Mouse (Mus musculus) kidney, postnatal 0 days (tissue): ENCODE data around the gene Inpp4a. TPM values are rescaled to one million over a fixed set of nuclear protein-coding genes. Genes with fewer than 3 reads are reported as not detected.
A peak's percentile ranks its signal among the peaks of the same experiment; 100 is the strongest.

Experiments used
- ATAC-seq: fragments of 200-750 bp; cut with Nextera tagmentation; replicated peaks from 2 replicates; pipeline ENCODE4 v1.8.0; 2017; ENCODE audit warnings: low read depth, moderate number of reproducible peaks, moderate TSS enrichment, moderate library complexity; ENCODE audit not compliant: low FRiP score
- DNase-seq: peaks from one replicate; pipeline ENCODE4 v3.0.0-alpha.2; 2016; ENCODE audit warnings: low spot score
- H3K27ac ChIP-seq: fragments of 300-500 bp; sonication (generic); 2 replicates; pipeline ENCODE4 v1.5.1; 2014; ENCODE audit warnings: mild to moderate bottlenecking
- H3K27me3 ChIP-seq: fragments of 300-500 bp; sonication (generic); 2 replicates; pipeline ENCODE4 v1.6.1; 2014; ENCODE audit warnings: low read length, mixed read lengths; ENCODE audit not compliant: insufficient read depth
- H3K36me3 ChIP-seq: fragments of 300-500 bp; sonication (generic); 2 replicates; pipeline ENCODE4 v1.6.1; 2014; ENCODE audit warnings: low read length, mixed read lengths; ENCODE audit not compliant: insufficient read depth
- H3K4me1 ChIP-seq: fragments of 300-500 bp; sonication (generic); replicated peaks from 2 replicates; pipeline ENCODE4 v1.6.1; 2014; ENCODE audit warnings: antibody characterized with exemption, low read length, mixed read lengths; ENCODE audit not compliant: insufficient read depth
- H3K4me2 ChIP-seq: fragments of 300-500 bp; sonication (generic); 2 replicates; pipeline ENCODE4 v1.6.1; 2014; ENCODE audit warnings: mild to moderate bottlenecking, low read length, moderate library complexity, mixed read lengths
- H3K4me3 ChIP-seq: fragments of 300-500 bp; sonication (generic); replicated peaks from 2 replicates; pipeline ENCODE4 v1.5.1; 2014; ENCODE audit warnings: low read depth, low read length
- H3K9ac ChIP-seq: fragments of 300-500 bp; sonication (generic); 2 replicates; pipeline ENCODE4 v1.6.1; 2014; ENCODE audit warnings: low read depth, low read length
- H3K9me3 ChIP-seq: fragments of 300-500 bp; sonication (generic); replicated peaks from 2 replicates; pipeline ENCODE4 v1.6.1; 2016; ENCODE audit warnings: low read length, inconsistent platforms, mixed read lengths
- CTCF ChIP-seq: IDR thresholded peaks from 2 replicates; pipeline ENCODE4 v1.5.1; 2016; ENCODE audit warnings: antibody characterized with exemption, low read depth, mild to moderate bottlenecking, moderate library complexity
- WGBS: fragments of 180-500 bp; shearing (Covaris S2); extraction: QIAGEN DNeasy Blood & Tissue Kit; methylation state at CpG from one replicate; pipeline ENCODE4 v1.1.7; 2014; 5-methylcytosine and 5-hydroxymethylcytosine counted together
- polyA plus RNA-seq: library from polyadenylated mRNA; unstranded; fragments of >200 nt; fragmentation: Nextera tagmentation; extraction: Ambion mirVana; gene quantifications from 2 replicates; pipeline ENCODE4 v1.2.1, GENCODE M21; 2015

The Inpp4a gene
- polyA plus RNA-seq, 1 experiment from 2014 or later = 13.6 TPM

DNA sequence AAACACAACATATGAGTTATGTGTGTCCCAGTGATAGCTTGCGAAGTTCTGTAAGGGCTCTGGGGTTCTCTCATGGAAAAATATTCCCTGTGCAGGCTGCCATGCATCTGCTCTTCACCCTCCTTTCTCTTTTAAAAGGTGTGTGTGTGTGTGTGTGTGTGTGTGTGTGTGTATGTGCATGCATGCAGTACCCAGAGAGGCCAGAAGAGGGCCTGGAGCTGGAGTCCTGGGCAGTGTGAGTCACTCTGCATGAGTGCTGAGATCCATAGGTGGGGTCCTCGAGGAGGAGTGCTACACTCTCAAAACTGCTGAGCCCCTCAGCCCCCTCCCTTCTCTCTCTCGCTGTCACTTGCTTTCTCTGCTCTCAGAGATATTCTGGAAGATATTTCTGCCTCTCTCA is 29.5 kb downstream of the Inpp4a start:
- no peaks in the 10 kb centered on the region for H3K9me3 ChIP-seq
- ATAC-seq (no peak), DNase-seq (no peak)
- H3K36me3 ChIP-seq = no peaks in the 10 kb centered on the region
- WGBS = 95% methylated on average over 3 of the region's 3 CpGs
- H3K27ac ChIP-seq = no peak overlapping the region
- H3K4me1 ChIP-seq = 0 out of 2 replicates have a peak, but pooled peaks cover 3% of the 10 kb centered on the region
- no peaks in the 10 kb centered on the region for H3K27me3 ChIP-seq
- no peak overlapping the region for H3K4me2 ChIP-seq
- no peak overlapping the region for H3K4me3 ChIP-seq
- no peak overlapping the region for H3K9ac ChIP-seq
- peak; percentile 22; the same call in 1 of the 2 replicates for TF ChIP-seq CTCF

DNA sequence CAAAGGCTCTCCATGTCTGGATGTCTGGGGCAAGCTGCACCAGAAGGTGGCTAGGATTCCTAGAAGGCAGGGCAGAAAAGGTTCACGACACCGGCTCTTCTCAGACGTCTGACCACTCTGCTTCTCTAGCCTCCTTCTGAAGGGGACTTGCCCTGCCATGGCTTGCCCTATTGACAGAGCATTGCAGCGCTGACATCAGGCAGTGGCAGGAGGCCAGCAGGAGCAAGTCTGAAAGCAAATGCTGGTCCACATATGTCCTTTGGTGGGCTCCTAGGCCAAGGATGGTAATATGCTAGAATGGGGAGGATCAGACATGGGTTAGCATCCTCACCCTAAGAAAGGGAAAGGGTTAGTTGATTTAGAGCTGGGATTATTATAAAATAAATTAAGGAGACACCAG is 30.2 kb downstream of the Inpp4a start:
- H3K4me1 ChIP-seq = no peaks in the 10 kb centered on the region
- ATAC-seq (no peak), DNase-seq (no peak)
- H3K27me3 ChIP-seq = no peaks in the 10 kb centered on the region
- H3K9me3 ChIP-seq = no peaks in the 10 kb centered on the region
- TF ChIP-seq CTCF = no peak
- no peak overlapping the region for H3K4me2 ChIP-seq
- WGBS = 85% methylated on average over 4 of the region's 4 CpGs
- no peak overlapping the region for H3K9ac ChIP-seq
- H3K4me3 ChIP-seq = no peak overlapping the region
- no peaks in the 10 kb centered on the region for H3K36me3 ChIP-seq
- H3K27ac ChIP-seq = no peak overlapping the region

DNA sequence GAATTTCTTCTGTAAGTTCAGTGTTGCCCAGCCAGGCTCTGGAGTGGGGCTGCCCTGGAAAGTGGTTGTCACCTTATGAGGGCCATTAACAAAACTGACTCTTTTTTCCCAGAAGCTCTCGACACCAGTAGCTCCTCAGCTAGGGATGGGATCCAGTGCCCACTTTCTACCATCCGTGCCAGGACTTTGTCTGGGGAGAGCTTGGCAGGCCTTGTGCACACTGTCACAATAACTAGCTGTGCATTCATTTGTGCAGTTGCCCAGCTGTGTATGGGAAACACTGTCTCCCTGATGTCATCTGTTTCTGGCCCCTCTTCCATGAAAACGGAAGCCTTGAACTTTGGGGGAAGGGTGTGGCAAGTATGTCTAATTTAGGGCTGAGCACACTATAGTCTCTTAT is 33.1 kb downstream of the Inpp4a start:
- Histone ChIP-seq H3K4me2 (no peak overlapping the region), H3K27me3 (no peaks in the 10 kb centered on the region), H3K9me3 (no peaks in the 10 kb centered on the region), H3K9ac (no peak overlapping the region), H3K27ac (no peak overlapping the region), H3K4me3 (no peak overlapping the region), H3K4me1 (no peaks in the 10 kb centered on the region), H3K36me3 (no peaks in the 10 kb centered on the region)
- DNase-seq (no peak), ATAC-seq (no peak)
- no peak for TF ChIP-seq CTCF
- 69% methylated on average over 3 of the region's 3 CpGs for WGBS

- Histone ChIP-seq H3K9me3 (no peaks in the 10 kb centered on the region), H3K27me3 (no peaks in the 10 kb centered on the region), H3K27ac (no peak overlapping the region), H3K36me3 (no peaks in the 10 kb centered on the region), H3K4me1 (no peaks in the 10 kb centered on the region), H3K4me3 (no peak overlapping the region), H3K9ac (no peak overlapping the region), H3K4me2 (no peak overlapping the region)
- no peak for TF ChIP-seq CTCF
- ATAC-seq (no peak), DNase-seq (no peak)
- WGBS = 71% methylated on average over 4 of the region's 4 CpGs
Measured at GRCm38 (mm10) chr1:37333741-37334440, 34.2 kb downstream of the Inpp4a start.

DNA sequence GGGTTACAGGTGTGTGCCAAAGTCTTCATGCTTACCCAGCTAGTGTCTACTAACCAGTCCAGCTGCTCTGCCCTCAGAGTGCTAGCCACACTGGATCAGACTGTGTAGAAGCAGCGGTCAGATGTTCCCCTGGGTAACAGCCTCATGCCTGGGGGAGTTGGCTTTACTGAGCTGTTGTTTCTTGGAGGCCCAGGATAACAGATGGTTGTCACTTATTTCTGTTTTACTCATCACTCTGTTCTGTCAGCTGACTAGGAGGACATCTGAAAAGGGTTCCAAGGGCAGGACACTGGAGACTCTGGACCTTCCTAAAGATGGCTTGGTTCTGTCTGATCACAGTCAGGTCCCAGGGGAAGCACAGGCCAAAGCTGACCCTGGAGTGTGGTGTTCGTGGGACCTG is 36.4 kb downstream of the Inpp4a start:
- Histone ChIP-seq H3K36me3 (no peaks in the 10 kb centered on the region), H3K27ac (no peak overlapping the region), H3K9ac (no peak overlapping the region), H3K4me3 (no peak overlapping the region), H3K4me1 (no peaks in the 10 kb centered on the region), H3K9me3 (no peaks in the 10 kb centered on the region), H3K27me3 (no peaks in the 10 kb centered on the region), H3K4me2 (no peak overlapping the region)
- DNase-seq (no peak), ATAC-seq (no peak)
- no peak for TF ChIP-seq CTCF
- 50% methylated on average over 2 of the region's 2 CpGs for WGBS

GRCm38 (mm10) chr1:37336794-37337193 is 37.1 kb downstream of the Inpp4a start:
- Histone ChIP-seq H3K9me3 (no peaks in the 10 kb centered on the region), H3K4me1 (no peaks in the 10 kb centered on the region), H3K4me3 (no peak overlapping the region), H3K27ac (no peak overlapping the region), H3K9ac (no peak overlapping the region), H3K36me3 (no peaks in the 10 kb centered on the region), H3K4me2 (no peak overlapping the region), H3K27me3 (no peaks in the 10 kb centered on the region)
- ATAC-seq (no peak), DNase-seq (peak; percentile 51)
- TF ChIP-seq CTCF = no peak
- 29% methylated on average over 2 of the region's 2 CpGs for WGBS

DNA sequence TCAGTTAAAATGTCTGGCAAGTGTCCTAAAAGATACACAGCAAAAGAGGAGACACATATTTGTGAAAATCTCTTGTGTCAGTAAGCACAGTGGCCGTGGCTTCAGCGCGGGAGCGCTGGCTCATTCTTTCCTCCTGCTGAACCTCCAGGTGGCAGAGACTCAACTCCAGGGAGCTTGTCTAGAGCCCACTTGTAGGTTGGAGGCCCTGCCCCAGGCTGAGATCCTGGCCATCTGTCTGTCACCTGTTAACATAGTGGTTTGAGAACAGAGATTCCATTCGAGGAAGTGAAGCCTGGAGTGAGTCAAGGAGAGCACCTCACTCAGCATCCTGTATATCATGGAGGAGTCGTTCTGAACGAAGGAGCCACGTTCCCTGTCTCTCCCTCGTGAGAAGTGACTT is 37.6 kb downstream of the Inpp4a start:
- no peaks in the 10 kb centered on the region for H3K9me3 ChIP-seq
- H3K4me3 ChIP-seq = no peak overlapping the region
- ATAC-seq (no peak), DNase-seq (no peak)
- H3K27ac ChIP-seq = no peak overlapping the region
- no peak overlapping the region for H3K9ac ChIP-seq
- no peaks in the 10 kb centered on the region for H3K36me3 ChIP-seq
- no peak overlapping the region for H3K4me2 ChIP-seq
- WGBS = 52% methylated on average over 9 of the region's 9 CpGs
- H3K27me3 ChIP-seq = no peaks in the 10 kb centered on the region
- no peaks in the 10 kb centered on the region for H3K4me1 ChIP-seq
- no peak for TF ChIP-seq CTCF
